Mouse (Mus musculus) limb, embryonic 10.5 days (tissue): ENCODE results near the gene Txn2. TPM values are rescaled to one million over a fixed set of nuclear protein-coding genes. Genes with fewer than 3 reads are reported as not detected.

Source experiments
- polyA plus RNA-seq: library from polyadenylated mRNA; unstranded; fragments of >200 nt; fragmentation: Nextera tagmentation; extraction: Ambion mirVana; gene quantifications from 2 replicates; pipeline ENCODE4 v1.2.1, GENCODE M21; 2016

Gene Txn2
- polyA plus RNA-seq, 1 experiment from 2014 or later, result 287 TPM

Other genes starting within 250 kb of the Txn2 start
- gene Apol7e, start 230.1 kb downstream of the Txn2 start, polyA plus RNA-seq, result not detected in 2 replicates
- not detected in 2 replicates for gene Apol9b, start 200.0 kb downstream of the Txn2 start, polyA plus RNA-seq
- gene Apol8, start 172.0 kb downstream of the Txn2 start, polyA plus RNA-seq, result 0.20 TPM in 1 of 2 replicates, not detected in the other
- gene Myh9, start 86.8 kb downstream of the Txn2 start, polyA plus RNA-seq, result 30.6 and 39.2 TPM in 2 replicates
- gene Foxred2, start 27.7 kb upstream of the Txn2 start, polyA plus RNA-seq, result 7.3 and 7.7 TPM in 2 replicates
- gene Eif3d, start 41.8 kb upstream of the Txn2 start, polyA plus RNA-seq, result 260 and 285 TPM in 2 replicates
- gene Cacng2, start 191.0 kb upstream of the Txn2 start, polyA plus RNA-seq, result not detected in 2 replicates
- 121 and 122 TPM in 2 replicates for gene Ift27, start 245.1 kb upstream of the Txn2 start, polyA plus RNA-seq